Mouse (Mus musculus) ES-E14 (cell line): ENCODE results near the gene Klhl7. TPM values are rescaled to one million over a fixed set of nuclear protein-coding genes. Genes with fewer than 3 reads are reported as not detected.
A peak's percentile ranks its signal among the peaks of the same experiment; 100 is the strongest.

ENCODE experiments used
- DNase-seq: peaks from one replicate; pipeline ENCODE4 v3.0.0-alpha.2; 2013; ENCODE audit warnings: low read depth, low spot score
- H3K27ac ChIP-seq: 2 replicates; pipeline ENCODE4 v1.5.1; 2012; ENCODE audit warnings: low read depth, mild to moderate bottlenecking, low read length, moderate library complexity, mixed read lengths; ENCODE audit not compliant: poor library complexity, insufficient read depth, severe bottlenecking
- H3K36me3 ChIP-seq: 2 replicates; pipeline ENCODE4 v1.6.1; 2012; ENCODE audit warnings: mild to moderate bottlenecking, low read length, moderate library complexity, mixed read lengths; ENCODE audit not compliant: control insufficient read depth, poor library complexity, insufficient read depth, severe bottlenecking
- H3K4me1 ChIP-seq, 2 experiments: fragments of 150-350 bp in 1 of 2; sonication (generic) in 1 of 2; 2 replicates each; pipeline ENCODE4 v1.6.1; 2012; ENCODE audit warnings: low read length in 2 of 2, mild to moderate bottlenecking in 1 of 2, mixed read lengths in 1 of 2; ENCODE audit not compliant: control insufficient read depth in 2 of 2, insufficient read depth in 2 of 2, poor library complexity in 1 of 2
- H3K4me3 ChIP-seq, 2 experiments: fragments of 150-350 bp in 1 of 2; sonication (generic) in 1 of 2; 2 replicates each; pipeline ENCODE4 v1.5.1; 2012; ENCODE audit warnings: low read length in 2 of 2, low read depth in 1 of 2, mild to moderate bottlenecking in 1 of 2, mixed read lengths in 1 of 2; ENCODE audit not compliant: insufficient read depth in 1 of 2, poor library complexity in 1 of 2, severe bottlenecking in 1 of 2
- H3K9ac ChIP-seq: 2 replicates; pipeline ENCODE4 v1.6.1; 2012; ENCODE audit warnings: low read depth, mild to moderate bottlenecking, low read length, mixed read lengths; ENCODE audit not compliant: poor library complexity, insufficient read depth, severe bottlenecking
- H3K9me3 ChIP-seq: fragments of 150-350 bp; sonication (generic); 2 replicates; pipeline ENCODE4 v1.6.1; 2012; ENCODE audit warnings: low read depth, mild to moderate bottlenecking, low read length; ENCODE audit not compliant: control insufficient read depth, insufficient read depth
- CHD2 ChIP-seq: IDR thresholded peaks from 2 replicates; pipeline ENCODE4 v1.6.1; 2014; ENCODE audit warnings: mild to moderate bottlenecking, low read depth, low read length, inconsistent platforms
- HCFC1 ChIP-seq: IDR thresholded peaks from 2 replicates; pipeline ENCODE4 v1.6.1; 2012; ENCODE audit warnings: low read length, inconsistent platforms, borderline replicate concordance; ENCODE audit not compliant: insufficient read depth
- MAFK ChIP-seq: IDR thresholded peaks from 2 replicates; pipeline ENCODE4 v1.6.1; 2014; ENCODE audit warnings: mild to moderate bottlenecking, low read depth, low read length, inconsistent platforms; ENCODE audit not compliant: insufficient read depth
- ZC3H11A ChIP-seq: IDR thresholded peaks from 2 replicates; pipeline ENCODE4 v1.6.1; 2012; ENCODE audit warnings: low read depth, mild to moderate bottlenecking, inconsistent platforms, low read length, borderline replicate concordance
- ZNF384 ChIP-seq: IDR thresholded peaks from 2 replicates; pipeline ENCODE4 v1.6.1; 2012; ENCODE audit warnings: low read depth, low read length, inconsistent platforms
- in situ Hi-C, 2 experiments: fragments of 600-800 bp; cut with MboI; formaldehyde crosslinking; loops; one replicate each; pipeline ENCODE4 v1.15.1; 2025; ENCODE audit warnings: low sequenced_read_pairs in 2 of 2, inconsistent platforms in 1 of 2; ENCODE audit not compliant: unreplicated experiment in 2 of 2
- total RNA-seq: library from RNA; depleted of rRNA; stranded (reverse); fragments of 300-350 nt; gene quantifications from 2 replicates; pipeline ENCODE4 v1.2.3, GENCODE M21; 2012

The Klhl7 gene
- total RNA-seq, 1 experiment, result 30.5 TPM

DNA sequence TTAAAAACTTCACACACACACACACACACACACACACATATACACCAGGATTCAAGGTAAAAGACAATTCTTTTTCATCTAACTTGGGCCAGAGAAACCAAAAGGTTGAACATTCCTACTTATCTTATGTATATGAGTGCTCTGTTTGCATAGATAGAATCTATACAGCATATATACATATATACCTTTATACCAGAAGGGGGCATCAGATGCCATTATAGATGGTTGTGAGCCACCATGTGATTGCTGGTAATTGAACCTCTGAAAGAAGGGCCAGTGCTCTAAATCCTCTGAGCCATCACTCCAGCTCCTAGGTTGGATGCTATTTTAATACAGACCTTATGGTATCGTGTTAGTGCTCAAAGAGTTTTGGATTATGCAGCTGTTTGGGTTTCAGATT, 12.0 kb upstream of the Klhl7 start:
- peaks cover 0 to 5% of the 10 kb centered on the region in 2 experiments; a peak in 2 of 4 replicates for H3K4me1 ChIP-seq
- TF ChIP-seq CHD2 (no peak), MAFK (no peak), ZC3H11A (no peak), ZNF384 (no peak), HCFC1 (no peak)
- in situ Hi-C loops, result no loop called here
- H3K36me3 ChIP-seq, result no peaks in the 10 kb centered on the region
- no peaks in the 10 kb centered on the region for H3K9me3 ChIP-seq
- no peak overlapping the region for H3K4me3 ChIP-seq
- no peak for DNase-seq
- no peak overlapping the region for H3K27ac ChIP-seq
- no peak overlapping the region for H3K9ac ChIP-seq

GRCm38 (mm10) chr5:24092496-24092895, 7.9 kb upstream of the Klhl7 start:
- in situ Hi-C loops, result no loop called here
- Histone ChIP-seq H3K9ac (no peak overlapping the region), H3K27ac (no peak overlapping the region), H3K9me3 (no peaks in the 10 kb centered on the region), H3K4me1 (peaks cover 0 to 7% of the 10 kb centered on the region in 2 experiments; a peak in 1 of 4 replicates), H3K36me3 (no peaks in the 10 kb centered on the region), H3K4me3 (no peak overlapping the region)
- TF ChIP-seq MAFK (no peak), HCFC1 (no peak), CHD2 (no peak), ZC3H11A (no peak), ZNF384 (no peak)
- no peak for DNase-seq

GRCm38 (mm10) chr5:24095393-24095792, 5.0 kb upstream of the Klhl7 start:
- in situ Hi-C loops, result no loop called here
- TF ChIP-seq ZNF384 (no peak), HCFC1 (no peak), CHD2 (no peak), ZC3H11A (no peak), MAFK (no peak)
- no peaks in the 10 kb centered on the region for H3K36me3 ChIP-seq
- H3K4me3 ChIP-seq, result no peak overlapping the region
- peaks cover 0 to 7% of the 10 kb centered on the region in 2 experiments; a peak in 1 of 4 replicates for H3K4me1 ChIP-seq
- H3K27ac ChIP-seq, result no peak overlapping the region
- no peak for DNase-seq
- no peaks in the 10 kb centered on the region for H3K9me3 ChIP-seq
- no peak overlapping the region for H3K9ac ChIP-seq

DNA sequence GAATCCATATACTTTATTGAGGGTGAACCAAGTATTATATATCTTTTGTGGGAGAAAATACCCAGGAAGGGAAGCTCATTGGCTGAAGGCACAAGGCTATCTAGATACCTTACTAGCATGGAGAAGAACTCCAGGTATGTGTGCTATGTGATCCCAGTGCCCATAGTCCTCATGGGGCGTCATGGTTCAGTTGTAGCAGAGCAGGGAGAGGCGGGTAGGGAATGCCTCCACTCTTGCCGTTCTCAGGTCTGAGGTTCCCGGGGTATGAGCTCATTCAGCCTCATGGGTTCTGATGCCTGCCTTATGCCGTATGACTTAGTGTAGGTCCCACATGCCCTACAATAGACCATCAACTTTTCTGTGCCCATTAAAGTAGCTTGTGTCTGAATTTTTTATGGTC, 4.5 kb upstream of the Klhl7 start:
- DNase-seq, result no peak
- Histone ChIP-seq H3K4me3 (no peak overlapping the region), H3K9me3 (no peaks in the 10 kb centered on the region), H3K36me3 (no peaks in the 10 kb centered on the region), H3K9ac (no peak overlapping the region), H3K4me1 (peaks cover 0 to 7% of the 10 kb centered on the region in 2 experiments; a peak in 1 of 4 replicates), H3K27ac (no peak overlapping the region)
- in situ Hi-C loops, result no loop called here
- TF ChIP-seq CHD2 (no peak), MAFK (no peak), ZC3H11A (no peak), HCFC1 (no peak), ZNF384 (no peak)

- peaks cover 2 to 6% of the 10 kb centered on the region in 2 experiments; a peak in 2 of 4 replicates for H3K4me1 ChIP-seq
- no peak for DNase-seq
- TF ChIP-seq ZNF384, result no peak
- no peak for TF ChIP-seq CHD2
- TF ChIP-seq MAFK, result no peak
- no peak for TF ChIP-seq HCFC1
- no peak for TF ChIP-seq ZC3H11A
Observed at GRCm38 (mm10) chr5:24100810-24101311, 456 bp downstream of the Klhl7 start.

More at GRCm38 (mm10) chr5:24100810-24101311, 456 bp downstream of the Klhl7 start:
- Histone ChIP-seq H3K9ac (peak overlapping the region; percentile 90), H3K4me3 (peak overlapping the region; percentile 87 to 91), H3K36me3 (no peaks in the 10 kb centered on the region), H3K9me3 (no peaks in the 10 kb centered on the region), H3K27ac (peak overlapping the region; percentile 61)
- in situ Hi-C loops, result no loop called here
